8 mouse cellular contexts compared by ENCODE assay signal in genomic region chr12:79297121-79297576, GRCm38 (mm10). TPM values are rescaled to one million over a fixed set of nuclear protein-coding genes. Genes with fewer than 3 reads are reported as not detected.
A peak's percentile ranks its signal among the peaks of the same experiment; 100 is the strongest.
DNase-seq lines count a peak whose midpoint lies in the region; ATAC-seq and TF ChIP-seq lines count a peak whose summit lies in the region.

Gene Rad51b (plus strand): TSS chr12:79297282.

- H3K79me2 ChIP-seq in C2C12 (ENCODE audit: control insufficient read depth, insufficient read depth) = peaks cover 8% of the 10 kb centered on the region

- H3K36me3 ChIP-seq in C2C12 (ENCODE audit: control insufficient read depth, insufficient read depth) = peaks cover 3% of the 10 kb centered on the region
- peaks cover 4% of the 10 kb centered on the region; the same call in 1 of the 2 replicates for H3K36me3 ChIP-seq in heart, embryonic 10.5 days
- peaks cover 16% of the 10 kb centered on the region; the same call in 1 of the 2 replicates for H3K36me3 ChIP-seq in kidney, embryonic 15.5 days

- H3K4me3 ChIP-seq in C2C12 (ENCODE audit: insufficient read depth, poor library complexity, severe bottlenecking) = peak within 1 kb of the TSS; percentile 67
- peak within 1 kb of the TSS; percentile 73 for H3K4me3 ChIP-seq in heart, embryonic 10.5 days
- peak within 1 kb of the TSS; percentile 74 for H3K4me3 ChIP-seq in kidney, embryonic 15.5 days (replicated peaks)

- peaks cover 8% of the 10 kb centered on the region for H3K4me1 ChIP-seq in heart, embryonic 10.5 days
- H3K4me1 ChIP-seq in kidney, embryonic 15.5 days = peaks cover 20% of the 10 kb centered on the region

- no peaks in the 10 kb centered on the region for H3K79me3 ChIP-seq in C2C12 (ENCODE audit: low read depth)

- peak within 1 kb of the TSS; percentile 62 for H3K9ac ChIP-seq in kidney, embryonic 15.5 days

- peak; percentile 94 for DNase-seq in brain, adult 2 months (ENCODE audit: low read depth, low spot score)
- peak; percentile 95 for DNase-seq in heart, embryonic 10.5 days (ENCODE audit: low spot score)
- DNase-seq in liver = peak; percentile 85
- peak; percentile 78 to 83 for DNase-seq in spleen, postnatal 4 days (ENCODE audit: low spot score in 2 of 2)

- no peak for TF ChIP-seq CTCF in C2C12 (IDR thresholded peaks at IDR 0.05; ENCODE audit: control insufficient read depth, insufficient read depth, insufficient read length)

- no peaks in the 10 kb centered on the region for H3K9me3 ChIP-seq in heart, embryonic 10.5 days
- H3K9me3 ChIP-seq in kidney, embryonic 15.5 days (replicated peaks) = no peaks in the 10 kb centered on the region

- peak within 1 kb of the TSS; percentile 52 for H3ac ChIP-seq in C2C12 (ENCODE audit: control insufficient read depth, insufficient read length, low read depth)

- under 1% methylated on average over 21 of the region's 21 CpGs for WGBS in heart, embryonic 10.5 days
- under 1% methylated on average over 21 of the region's 21 CpGs for WGBS in kidney, embryonic 15.5 days

- H3K4me2 ChIP-seq in kidney, embryonic 15.5 days = peak within 1 kb of the TSS; percentile 86

- ATAC-seq in erythroblast, adult 5-6 weeks (replicated peaks; ENCODE audit: low FRiP score, poor library complexity, severe bottlenecking) = peak; percentile 88
- ATAC-seq in kidney, embryonic 15.5 days (replicated peaks; ENCODE audit: low FRiP score) = peak; percentile 82
- ATAC-seq in monocyte, adult 5-6 weeks (replicated peaks; ENCODE audit: insufficient number of reproducible peaks, low FRiP score, low TSS enrichment, poor library complexity, severe bottlenecking) = peak; percentile 85

- H3K27me3 ChIP-seq in C2C12 (ENCODE audit: control insufficient read depth, insufficient read depth, insufficient read length) = no peaks in the 10 kb centered on the region
- no peaks in the 10 kb centered on the region for H3K27me3 ChIP-seq in heart, embryonic 10.5 days (ENCODE audit: insufficient read depth, poor library complexity, severe bottlenecking)
- H3K27me3 ChIP-seq in kidney, embryonic 15.5 days = no peaks in the 10 kb centered on the region

- H3K27ac ChIP-seq in heart, embryonic 10.5 days = peak within 1 kb of the TSS; percentile 89
- peak within 1 kb of the TSS; percentile 50 for H3K27ac ChIP-seq in kidney, embryonic 15.5 days

TF ChIP-seq in C2C12, 6 proteins besides CTCF, POLR2A, EP300 and RAD21:
- TF ChIP-seq MAX (IDR thresholded peaks at IDR 0.05) (peak; percentile 61), FOSL1 (IDR thresholded peaks at IDR 0.05; ENCODE audit: insufficient read depth, low read length, poor library complexity, severe bottlenecking) (no peak)
TF ChIP-seq in C2C12: peak in this region for 1.

RNA-seq across cellular contexts. Expression of gene Rad51b, which starts in this region (rescaled TPM):
- polyA plus RNA-seq in C2C12 (2012; fragmentation: generic; extraction: Trizol) = 1.3 TPM
- 3.5 TPM in 1 of 2 replicates, not detected in the other for total RNA-seq in erythroblast, adult 5-6 weeks (2015; ENCODE audit: low replicate concordance)
- 2.9 and 4.2 TPM in 2 replicates for total RNA-seq in erythroblast, adult 5-6 weeks (2017; ENCODE audit: low replicate concordance)
- 5.1 and 6.6 TPM in 2 replicates for polyA plus RNA-seq in heart, embryonic 10.5 days (2016; fragmentation: Nextera tagmentation; extraction: Ambion mirVana)
- polyA plus RNA-seq in kidney, embryonic 15.5 days (2015; fragmentation: Nextera tagmentation; extraction: Ambion mirVana) = 7.8 and 8.2 TPM in 2 replicates
- 0.29 TPM in 1 of 3 replicates, not detected in the others for total RNA-seq in monocyte, adult 5-6 weeks (2017)

Comparison
In these comparisons a context has a peak if more than half of its experiments do, and no peak if none do; other contexts are left out.
1. Peak in every context shown above with its lines: DNase-seq, ATAC-seq, H3K4me3 ChIP-seq and H3K27ac ChIP-seq.
2. Peak in ATAC-seq in monocyte, adult 5-6 weeks; RNA of the gene not detected or under 1 TPM.